Mouse (Mus musculus) adrenal gland, adult 10 weeks (tissue): ENCODE measurements around the gene Gdpd1. TPM values are rescaled to one million over a fixed set of nuclear protein-coding genes. Genes with fewer than 3 reads are reported as not detected.

Source experiments
- polyA plus RNA-seq: library from polyadenylated mRNA; stranded (reverse); fragments of 350-450 nt; fragmentation: Illumina TruSeq; extraction: RNeasy Lipid Tissue Mini Kit (QIAGEN cat#74804); gene quantifications from one replicate; pipeline ENCODE4 v1.2.3, GENCODE M21; 2014; ENCODE audit warnings: low read depth, low replicate concordance

Gdpd1 gene
- 15.5 TPM for polyA plus RNA-seq

DNA sequence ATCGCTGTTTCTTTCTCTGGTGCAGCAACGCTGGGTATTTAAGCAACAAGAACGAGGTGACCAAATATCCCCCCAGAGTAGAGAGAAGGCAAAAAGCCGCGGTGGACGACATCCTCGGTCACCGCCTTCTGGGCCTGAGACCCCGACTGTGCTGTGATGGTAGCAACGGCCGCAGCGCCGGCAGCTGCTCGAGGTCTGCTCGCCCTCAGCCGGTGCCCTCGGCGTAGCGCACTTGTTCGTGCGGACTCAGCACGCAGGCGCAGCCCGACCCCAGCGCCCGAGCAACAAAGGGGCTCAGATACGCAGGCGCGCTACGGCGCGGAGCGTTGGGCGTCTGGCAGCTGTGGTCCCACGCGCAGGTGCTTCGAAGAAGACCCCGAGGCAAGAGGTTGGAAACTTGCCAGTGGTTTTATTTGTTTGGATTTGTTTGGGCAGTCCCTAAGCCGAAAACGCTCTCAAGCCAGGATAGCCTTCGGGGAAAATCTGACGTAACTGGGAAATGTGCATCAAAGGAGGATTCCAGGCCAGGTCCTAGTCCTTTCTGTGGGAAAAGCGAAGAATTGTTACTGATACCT is at the start of gene Gdpd1:
Gene Gdpd1, minus strand, starts transcription at position 197 of the 575 bp plus-strand sequence.

DNA sequence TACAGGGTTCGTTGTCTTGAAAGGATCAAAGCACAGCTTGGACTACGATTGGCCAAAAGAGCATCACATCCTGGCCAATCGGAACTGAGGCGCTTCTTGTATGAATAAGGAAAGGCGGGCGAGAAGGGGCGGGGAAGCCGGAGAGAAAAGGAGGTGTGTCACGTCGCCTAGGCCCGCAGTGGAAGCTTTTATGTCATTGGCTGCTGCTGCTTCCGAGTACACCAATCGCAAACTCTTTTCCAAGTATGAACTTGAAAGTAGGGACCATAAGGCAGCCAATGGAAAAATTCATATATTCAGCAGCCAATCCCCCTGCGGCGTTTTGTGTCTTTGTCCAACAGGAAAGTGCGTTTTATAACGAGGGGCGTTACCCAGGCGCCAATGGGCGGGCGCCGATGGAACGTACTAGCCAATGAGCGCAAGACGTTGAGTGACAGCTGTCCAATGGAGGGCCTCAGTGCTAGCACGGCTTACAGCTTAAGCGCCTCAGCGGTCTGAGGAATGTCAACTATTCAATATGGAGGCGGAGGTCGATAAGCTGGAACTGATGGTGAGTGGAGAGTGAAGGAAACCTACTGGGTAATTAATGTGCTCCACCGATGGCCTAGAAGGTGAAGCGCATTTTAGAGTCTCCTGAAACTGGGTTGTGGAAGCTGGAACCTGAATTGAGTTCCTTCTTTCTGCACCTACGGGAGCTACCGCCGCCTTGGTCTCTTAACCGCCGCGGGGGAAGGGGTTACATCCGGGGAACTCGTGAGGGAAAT is 35.1 kb upstream of the Gdpd1 start, which contains the start of gene Ska2:
Gene Ska2, plus strand, starts transcription at position 480 of the 764 bp plus-strand sequence.

DNA sequence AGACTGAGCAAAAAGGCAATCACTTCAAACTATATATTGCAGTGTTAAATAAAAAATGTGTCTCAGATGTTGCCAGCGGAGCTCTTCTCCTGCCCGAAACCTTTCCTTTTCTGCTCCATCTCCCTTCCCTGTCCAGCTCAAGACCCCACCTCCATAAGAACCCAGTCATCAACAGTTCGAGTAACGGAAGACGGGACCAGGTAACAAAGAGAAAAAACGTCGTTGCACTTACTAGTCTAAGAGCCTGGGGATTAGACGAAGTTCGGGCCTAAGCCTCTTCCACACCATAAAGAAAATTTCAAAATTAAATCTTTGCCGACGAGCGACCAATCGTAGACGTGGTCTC is 34.5 kb upstream of the Gdpd1 start, which contains the start of gene Prr11:
Gene Prr11, minus strand, starts transcription at position 300 of the 346 bp plus-strand sequence.

DNA sequence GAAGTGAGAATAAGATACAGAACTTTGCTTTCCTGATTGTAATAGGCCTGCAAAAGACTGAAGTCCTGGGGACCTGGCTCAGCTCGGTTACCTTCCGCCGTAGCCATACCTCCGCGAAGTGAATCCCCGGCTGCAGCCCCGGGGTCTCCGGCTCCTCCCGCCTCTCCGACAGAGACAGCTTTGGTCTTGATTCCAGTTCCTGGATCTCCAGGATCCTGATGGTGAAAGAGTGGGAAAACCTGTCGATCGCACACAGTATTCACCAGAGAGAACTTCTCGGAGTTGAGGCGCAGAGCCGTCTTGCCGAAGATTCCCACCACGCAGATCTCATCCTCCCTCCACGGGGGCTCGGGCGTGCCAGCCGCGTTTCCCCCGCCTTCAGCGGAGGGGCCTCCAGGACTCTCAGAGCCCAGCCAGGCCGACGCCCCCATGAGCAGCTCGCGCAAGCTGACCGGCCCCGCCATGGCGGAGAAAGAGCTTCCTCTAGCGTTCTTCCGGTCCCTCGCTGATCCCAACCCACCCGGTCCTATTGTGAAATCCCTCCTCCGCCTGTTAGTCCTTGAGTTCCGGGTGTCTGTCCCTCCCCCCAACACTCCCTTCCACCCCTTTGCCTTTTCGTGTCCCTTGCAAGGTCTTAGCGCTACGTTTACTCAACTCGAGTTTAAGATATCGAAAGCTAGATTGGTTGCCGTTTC is 12.6 kb upstream of the Gdpd1 start, which contains the start of gene Smg8:
Gene Smg8, minus strand, starts transcription at position 485 of the 695 bp plus-strand sequence.

DNA sequence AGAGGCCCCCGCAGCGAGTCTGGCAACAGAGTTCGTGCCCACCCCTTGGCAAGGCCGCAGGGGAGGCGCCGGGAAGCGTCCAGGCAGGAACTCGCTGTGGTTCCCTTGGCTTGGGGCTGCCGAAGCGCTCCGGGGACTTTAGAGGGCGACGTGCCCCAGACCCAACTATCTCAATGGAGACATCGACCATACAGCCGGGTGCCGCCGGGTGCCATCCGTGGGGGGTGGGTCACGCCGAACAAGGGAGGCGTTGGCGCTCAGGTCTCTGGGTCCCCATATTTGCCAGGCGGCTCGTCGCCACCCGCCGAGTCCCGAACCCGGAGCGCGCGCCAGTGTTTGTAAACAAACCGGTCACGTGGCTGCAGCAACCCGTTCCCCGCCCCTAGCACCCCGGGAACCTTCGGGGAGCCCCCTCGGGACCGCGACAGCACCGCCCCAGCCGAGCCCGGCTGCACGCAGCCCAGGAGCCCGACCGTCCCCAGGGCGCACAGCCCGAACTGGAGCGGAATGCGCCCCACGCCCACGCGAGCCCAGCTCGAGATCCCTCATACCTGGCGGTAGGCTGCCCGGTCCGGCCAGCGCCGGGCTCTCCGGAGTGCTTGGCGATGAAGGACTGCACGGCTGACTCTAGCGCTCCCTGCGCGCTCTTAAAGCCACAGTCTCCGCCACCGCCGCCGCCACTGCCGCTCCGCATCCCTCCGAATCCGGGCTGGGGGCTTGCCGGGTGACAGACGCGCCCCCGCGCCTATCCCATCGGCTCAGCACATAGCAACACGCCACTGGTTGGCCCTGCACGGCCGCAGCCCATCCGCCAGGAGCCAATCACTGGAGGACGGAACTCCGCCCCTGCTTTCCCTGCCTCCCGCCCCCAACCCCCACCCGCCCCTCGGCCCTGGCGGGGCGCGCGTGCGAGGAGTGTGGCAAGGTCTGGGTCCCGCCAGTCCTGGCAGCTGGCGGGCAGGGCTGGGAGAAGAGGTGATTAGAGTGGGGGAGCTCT is 80.5 kb downstream of the Gdpd1 start, which contains the start of gene Ypel2:
Gene Ypel2, minus strand, starts transcription at position 667 of the 997 bp plus-strand sequence.

Other genes starting within 250 kb of the Gdpd1 start
- gene Ypel2, start 80.4 kb downstream of the Gdpd1 start, polyA plus RNA-seq = 38.8 TPM
- gene Smg8, start 12.7 kb upstream of the Gdpd1 start, polyA plus RNA-seq = 14.1 TPM
- 5.8 TPM for gene Prr11, start 34.6 kb upstream of the Gdpd1 start, polyA plus RNA-seq
- 32.0 TPM for gene Ska2, start 35.2 kb upstream of the Gdpd1 start, polyA plus RNA-seq
- 27.7 TPM for gene Trim37, start 53.0 kb upstream of the Gdpd1 start, polyA plus RNA-seq